Mouse (Mus musculus): ENCODE measurements around the gene Cacna1a.

The Cacna1a gene

GRCm38 (mm10) chr8:84519767-84520626, 131.8 kb downstream of the Cacna1a start:
- Histone ChIP-seq H3K36me3 (ENCODE audit: control insufficient read depth, insufficient read depth, low read length, poor library complexity, severe bottlenecking) (no peaks in the 10 kb centered on the region), H3K27me3 (ENCODE audit: control insufficient read depth, insufficient read depth, low read length, poor library complexity, severe bottlenecking) (no peaks in the 10 kb centered on the region)
- no peak for DNase-seq (ENCODE audit: low read depth, low spot score)

GRCm38 (mm10) chr8:84520999-84521398, 132.8 kb downstream of the Cacna1a start:
- H3K27me3 ChIP-seq (ENCODE audit: control insufficient read depth, insufficient read depth, low read length, poor library complexity, severe bottlenecking) = no peaks in the 10 kb centered on the region
- DNase-seq (ENCODE audit: low read depth, low spot score) = no peak
- no peaks in the 10 kb centered on the region for H3K36me3 ChIP-seq (ENCODE audit: control insufficient read depth, insufficient read depth, low read length, poor library complexity, severe bottlenecking)

GRCm38 (mm10) chr8:84528036-84528435, 139.8 kb downstream of the Cacna1a start:
- no peaks in the 10 kb centered on the region for H3K36me3 ChIP-seq (ENCODE audit: control insufficient read depth, insufficient read depth, low read length, poor library complexity, severe bottlenecking)
- DNase-seq (ENCODE audit: low read depth, low spot score) = no peak
- no peaks in the 10 kb centered on the region for H3K27me3 ChIP-seq (ENCODE audit: control insufficient read depth, insufficient read depth, low read length, poor library complexity, severe bottlenecking)

- H3K27me3 ChIP-seq (ENCODE audit: control insufficient read depth, insufficient read depth, low read length, poor library complexity, severe bottlenecking) = no peaks in the 10 kb centered on the region
- H3K36me3 ChIP-seq (ENCODE audit: control insufficient read depth, insufficient read depth, low read length, poor library complexity, severe bottlenecking) = no peaks in the 10 kb centered on the region
- DNase-seq (ENCODE audit: low read depth, low spot score) = no peak
These were observed 141.3 kb downstream of the Cacna1a start for GRCm38 (mm10) chr8:84529548-84529947.

- H3K36me3 ChIP-seq (ENCODE audit: control insufficient read depth, insufficient read depth, low read length, poor library complexity, severe bottlenecking) = no peaks in the 10 kb centered on the region
- DNase-seq (ENCODE audit: low read depth, low spot score) = no peak
- no peaks in the 10 kb centered on the region for H3K27me3 ChIP-seq (ENCODE audit: control insufficient read depth, insufficient read depth, low read length, poor library complexity, severe bottlenecking)
These were observed 144.5 kb downstream of the Cacna1a start for GRCm38 (mm10) chr8:84532725-84533124.

GRCm38 (mm10) chr8:84533341-84533740, 145.1 kb downstream of the Cacna1a start:
- DNase-seq (ENCODE audit: low read depth, low spot score) = no peak
- no peaks in the 10 kb centered on the region for H3K36me3 ChIP-seq (ENCODE audit: control insufficient read depth, insufficient read depth, low read length, poor library complexity, severe bottlenecking)
- no peaks in the 10 kb centered on the region for H3K27me3 ChIP-seq (ENCODE audit: control insufficient read depth, insufficient read depth, low read length, poor library complexity, severe bottlenecking)

GRCm38 (mm10) chr8:84536917-84537316, 148.7 kb downstream of the Cacna1a start:
- Histone ChIP-seq H3K27me3 (ENCODE audit: control insufficient read depth, insufficient read depth, low read length, poor library complexity, severe bottlenecking) (no peaks in the 10 kb centered on the region), H3K36me3 (ENCODE audit: control insufficient read depth, insufficient read depth, low read length, poor library complexity, severe bottlenecking) (no peaks in the 10 kb centered on the region)
- no peak for DNase-seq (ENCODE audit: low read depth, low spot score)

- Histone ChIP-seq H3K36me3 (ENCODE audit: control insufficient read depth, insufficient read depth, low read length, poor library complexity, severe bottlenecking) (no peaks in the 10 kb centered on the region), H3K27me3 (ENCODE audit: control insufficient read depth, insufficient read depth, low read length, poor library complexity, severe bottlenecking) (no peaks in the 10 kb centered on the region)
- DNase-seq (ENCODE audit: low read depth, low spot score) = no peak
These were observed 151.1 kb downstream of the Cacna1a start for GRCm38 (mm10) chr8:84539376-84539775.

- no peaks in the 10 kb centered on the region for H3K36me3 ChIP-seq (ENCODE audit: control insufficient read depth, insufficient read depth, low read length, poor library complexity, severe bottlenecking)
- no peak for DNase-seq (ENCODE audit: low read depth, low spot score)
- H3K27me3 ChIP-seq (ENCODE audit: control insufficient read depth, insufficient read depth, low read length, poor library complexity, severe bottlenecking) = no peaks in the 10 kb centered on the region
These were observed 154.2 kb downstream of the Cacna1a start for GRCm38 (mm10) chr8:84542481-84542880.

GRCm38 (mm10) chr8:84545522-84545921, 157.3 kb downstream of the Cacna1a start:
- Histone ChIP-seq H3K27me3 (ENCODE audit: control insufficient read depth, insufficient read depth, low read length, poor library complexity, severe bottlenecking) (no peaks in the 10 kb centered on the region), H3K36me3 (ENCODE audit: control insufficient read depth, insufficient read depth, low read length, poor library complexity, severe bottlenecking) (no peaks in the 10 kb centered on the region)
- DNase-seq (ENCODE audit: low read depth, low spot score) = no peak

GRCm38 (mm10) chr8:84552457-84552856, 164.2 kb downstream of the Cacna1a start:
- no peaks in the 10 kb centered on the region for H3K36me3 ChIP-seq (ENCODE audit: control insufficient read depth, insufficient read depth, low read length, poor library complexity, severe bottlenecking)
- no peak for DNase-seq (ENCODE audit: low read depth, low spot score)

GRCm38 (mm10) chr8:84553106-84553505, 164.9 kb downstream of the Cacna1a start:
- DNase-seq (ENCODE audit: low read depth, low spot score) = no peak
- Histone ChIP-seq H3K27me3 (ENCODE audit: control insufficient read depth, insufficient read depth, low read length, poor library complexity, severe bottlenecking) (no peaks in the 10 kb centered on the region), H3K36me3 (ENCODE audit: control insufficient read depth, insufficient read depth, low read length, poor library complexity, severe bottlenecking) (no peaks in the 10 kb centered on the region)

More at GRCm38 (mm10) chr8:84552457-84552856, 164.2 kb downstream of the Cacna1a start:
- no peaks in the 10 kb centered on the region for H3K27me3 ChIP-seq (ENCODE audit: control insufficient read depth, insufficient read depth, low read length, poor library complexity, severe bottlenecking)

- Histone ChIP-seq H3K36me3 (ENCODE audit: control insufficient read depth, insufficient read depth, low read length, poor library complexity, severe bottlenecking) (no peaks in the 10 kb centered on the region), H3K27me3 (ENCODE audit: control insufficient read depth, insufficient read depth, low read length, poor library complexity, severe bottlenecking) (no peaks in the 10 kb centered on the region)
- no peak for DNase-seq (ENCODE audit: low read depth, low spot score)
These were observed 165.4 kb downstream of the Cacna1a start for GRCm38 (mm10) chr8:84553617-84554016.

GRCm38 (mm10) chr8:84554301-84555027, 166.2 kb downstream of the Cacna1a start:
- DNase-seq (ENCODE audit: low read depth, low spot score) = peak; percentile 50
- Histone ChIP-seq H3K27me3 (ENCODE audit: control insufficient read depth, insufficient read depth, low read length, poor library complexity, severe bottlenecking) (no peaks in the 10 kb centered on the region), H3K36me3 (ENCODE audit: control insufficient read depth, insufficient read depth, low read length, poor library complexity, severe bottlenecking) (no peaks in the 10 kb centered on the region)

- Histone ChIP-seq H3K36me3 (ENCODE audit: control insufficient read depth, insufficient read depth, low read length, poor library complexity, severe bottlenecking) (no peaks in the 10 kb centered on the region), H3K27me3 (ENCODE audit: control insufficient read depth, insufficient read depth, low read length, poor library complexity, severe bottlenecking) (no peaks in the 10 kb centered on the region)
- DNase-seq (ENCODE audit: low read depth, low spot score) = no peak
These were observed 167.0 kb downstream of the Cacna1a start for GRCm38 (mm10) chr8:84555269-84555668.
